Mouse (Mus musculus): ENCODE measurements at regions not wholly inside any gene's neighbourhood (a gene's known extent, or its start where the extent isn't known, plus 50 kb on each side); places are given as distances from the start of the nearest gene placed in this dataset.

- DNase-seq (ENCODE audit: low spot score in 2 of 2), result no peak
Measured at GRCm38 (mm10) chr12:110169261-110169660, 109.6 kb upstream of the Dio3 start.

GRCm38 (mm10) chr12:110170496-110170895 is 108.4 kb upstream of the Dio3 start:
- DNase-seq (ENCODE audit: low spot score in 2 of 2), result no peak

GRCm38 (mm10) chr12:110177826-110178225 is 101.0 kb upstream of the Dio3 start:
- DNase-seq (ENCODE audit: low spot score in 2 of 2), result no peak

- DNase-seq (ENCODE audit: low spot score in 2 of 2), result no peak
Measured at GRCm38 (mm10) chr12:110183473-110183872, 95.4 kb upstream of the Dio3 start.

- DNase-seq (ENCODE audit: low spot score in 2 of 2), result no peak
Measured at GRCm38 (mm10) chr12:110185399-110185798, 93.5 kb upstream of the Dio3 start.

- DNase-seq (ENCODE audit: low spot score in 2 of 2), result no peak
Measured at GRCm38 (mm10) chr12:110186381-110186780, 92.5 kb upstream of the Dio3 start.

GRCm38 (mm10) chr12:110186911-110187245 is 92.0 kb upstream of the Dio3 start:
- DNase-seq (ENCODE audit: low spot score in 2 of 2), result no peak

GRCm38 (mm10) chr12:110187246-110188135 is 91.4 kb upstream of the Dio3 start:
- no peak for DNase-seq (ENCODE audit: low spot score in 2 of 2)

GRCm38 (mm10) chr12:110188136-110188631 is 90.7 kb upstream of the Dio3 start:
- no peak for DNase-seq (ENCODE audit: low spot score in 2 of 2)

GRCm38 (mm10) chr12:110188641-110189328 is 90.1 kb upstream of the Dio3 start:
- no peak for DNase-seq (ENCODE audit: low spot score in 2 of 2)

- no peak for DNase-seq (ENCODE audit: low spot score in 2 of 2)
Measured at GRCm38 (mm10) chr12:110189329-110189642, 89.6 kb upstream of the Dio3 start.

GRCm38 (mm10) chr12:110192186-110192585 is 86.7 kb upstream of the Dio3 start:
- no peak for DNase-seq (ENCODE audit: low spot score in 2 of 2)

GRCm38 (mm10) chr12:110197366-110197765 is 81.5 kb upstream of the Dio3 start:
- no peak for DNase-seq (ENCODE audit: low spot score in 2 of 2)

GRCm38 (mm10) chr12:110200471-110200870 is 78.4 kb upstream of the Dio3 start:
- no peak for DNase-seq (ENCODE audit: low spot score in 2 of 2)

GRCm38 (mm10) chr12:110200887-110201286 is 78.0 kb upstream of the Dio3 start:
- DNase-seq (ENCODE audit: low spot score in 2 of 2), result no peak

GRCm38 (mm10) chr12:110203271-110204014 is 75.4 kb upstream of the Dio3 start:
- DNase-seq (ENCODE audit: low spot score in 2 of 2), result no peak

GRCm38 (mm10) chr12:110204246-110204989 is 74.5 kb upstream of the Dio3 start:
- DNase-seq (ENCODE audit: low spot score in 2 of 2), result no peak

GRCm38 (mm10) chr12:110206271-110206670 is 72.6 kb upstream of the Dio3 start:
- no peak for DNase-seq (ENCODE audit: low spot score in 2 of 2)

GRCm38 (mm10) chr12:110206812-110207211 is 72.1 kb upstream of the Dio3 start:
- DNase-seq (ENCODE audit: low spot score in 2 of 2), result no peak

GRCm38 (mm10) chr12:110207246-110207852 is 71.5 kb upstream of the Dio3 start:
- DNase-seq (ENCODE audit: low spot score in 2 of 2), result no peak

GRCm38 (mm10) chr12:110212716-110213115 is 66.2 kb upstream of the Dio3 start:
- DNase-seq (ENCODE audit: low spot score in 2 of 2), result no peak

All from layer of hippocampus, postnatal 10 days (tissue).